Mouse (Mus musculus) bone marrow macrophage, adult 2 months (primary cell): ENCODE measurements around the gene Resf1. TPM values are rescaled to one million over a fixed set of nuclear protein-coding genes. Genes with fewer than 3 reads are reported as not detected.

Experiments
- H3K27ac ChIP-seq: 2 replicates; pipeline ENCODE4 v1.5.1; 2012; ENCODE audit warnings: low read depth, low read length; ENCODE audit not compliant: insufficient read depth
- H3K4me1 ChIP-seq: 2 replicates; pipeline ENCODE4 v1.6.1; 2012; ENCODE audit warnings: low read length; ENCODE audit not compliant: control insufficient read depth, insufficient read depth
- H3K4me3 ChIP-seq: 2 replicates; pipeline ENCODE4 v1.5.1; 2012; ENCODE audit warnings: mild to moderate bottlenecking, low read length, moderate library complexity; ENCODE audit not compliant: insufficient read depth
- POLR2A ChIP-seq: IDR thresholded peaks from 2 replicates; pipeline ENCODE4 v1.6.1; 2012; ENCODE audit warnings: mild to moderate bottlenecking, low read depth, low read length, borderline replicate concordance
- polyA plus RNA-seq: library from polyadenylated mRNA; stranded (reverse); fragments of >200 nt; gene quantifications from 2 replicates; pipeline ENCODE4 v1.2.4, GENCODE M21; 2012; ENCODE audit not compliant: missing spikeins, insufficient read depth, insufficient read length

The Resf1 gene
- polyA plus RNA-seq, 1 experiment, result 50.0 TPM

GRCm38 (mm10) chr6:149383531-149383930 is 74.3 kb downstream of the Resf1 start:
- Histone ChIP-seq H3K27ac (no peak overlapping the region), H3K4me3 (no peak overlapping the region), H3K4me1 (no peaks in the 10 kb centered on the region)
- no peak for TF ChIP-seq POLR2A

Other genes with a start within 250 kb of the Resf1 start
- 0.19 and 0.87 TPM in 2 replicates for gene Dennd5b, start 207.7 kb upstream of the Resf1 start, polyA plus RNA-seq
- not detected in 2 replicates for gene Gm10203, start 179.2 kb upstream of the Resf1 start, polyA plus RNA-seq
- 5.8 and 9.0 TPM in 2 replicates for gene Etfbkmt, start 169.6 kb upstream of the Resf1 start, polyA plus RNA-seq
- 14.7 and 18.1 TPM in 2 replicates for gene Amn1, start 120.7 kb upstream of the Resf1 start, polyA plus RNA-seq
- 0.09 and 0.35 TPM in 2 replicates for gene Bicd1, start 99.5 kb downstream of the Resf1 start, polyA plus RNA-seq